Mouse (Mus musculus) kidney, embryonic 16.5 days (tissue): ENCODE measurements around the gene Abcf3. TPM values are rescaled to one million over a fixed set of nuclear protein-coding genes. Genes with fewer than 3 reads are reported as not detected.

Experiments
- ATAC-seq: fragments of 200-750 bp; cut with Nextera tagmentation; 2 replicates; pipeline ENCODE4 v1.8.0; 2017; ENCODE audit warnings: moderate TSS enrichment; ENCODE audit not compliant: low FRiP score, low TSS enrichment
- H3K27ac ChIP-seq: fragments of 300-500 bp; sonication (generic); 2 replicates; pipeline ENCODE4 v1.5.1; 2014; ENCODE audit warnings: low read length
- H3K27me3 ChIP-seq: fragments of 300-500 bp; sonication (generic); 2 replicates; pipeline ENCODE4 v1.6.1; 2014; ENCODE audit warnings: low read length, control low read depth, mixed read lengths; ENCODE audit not compliant: insufficient read depth
- H3K36me3 ChIP-seq: fragments of 300-500 bp; sonication (generic); 2 replicates; pipeline ENCODE4 v1.6.1; 2014; ENCODE audit warnings: low read length, control low read depth, mixed read lengths; ENCODE audit not compliant: insufficient read depth
- H3K4me1 ChIP-seq: fragments of 300-500 bp; sonication (generic); 2 replicates; pipeline ENCODE4 v1.6.1; 2014; ENCODE audit warnings: low read length, control low read depth, mixed read lengths; ENCODE audit not compliant: insufficient read depth
- H3K4me2 ChIP-seq: fragments of 300-500 bp; sonication (generic); replicated peaks from 2 replicates; pipeline ENCODE4 v1.6.1; 2014; ENCODE audit warnings: low read depth, low read length
- H3K4me3 ChIP-seq: fragments of 300-500 bp; sonication (generic); 2 replicates; pipeline ENCODE4 v1.5.1; 2014; ENCODE audit warnings: mild to moderate bottlenecking, low read length
- H3K9ac ChIP-seq: fragments of 300-500 bp; sonication (generic); replicated peaks from 2 replicates; pipeline ENCODE4 v1.6.1; 2014; ENCODE audit warnings: low read length
- H3K9me3 ChIP-seq: fragments of 300-500 bp; sonication (generic); 2 replicates; pipeline ENCODE4 v1.6.1; 2016; ENCODE audit warnings: low read length, control low read depth
- WGBS: fragments of 180-500 bp; shearing (Covaris S2); extraction: QIAGEN DNeasy Blood & Tissue Kit; methylation state at CpG from one replicate; pipeline ENCODE4 v1.1.7; 2014; 5-methylcytosine and 5-hydroxymethylcytosine counted together
- microRNA counts: library from miRNA; unstranded; fragments of <30 nt; microRNA quantifications from one replicate; lab custom pipeline; 2016
- microRNA-seq: library from miRNA; unstranded; fragments of <30 nt; microRNA quantifications from one replicate; pipeline ENCODE4, GENCODE M21; 2016
- polyA plus RNA-seq: library from polyadenylated mRNA; unstranded; fragments of >200 nt; fragmentation: Nextera tagmentation; extraction: Ambion mirVana; gene quantifications from 2 replicates; pipeline ENCODE4 v1.2.1, GENCODE M21; 2015

Gene Abcf3
- polyA plus RNA-seq, 1 experiment from 2014 or later, result 64.8 TPM

- peaks cover 10% of the 10 kb centered on the region for H3K4me1 ChIP-seq
- H3K9me3 ChIP-seq, result no peaks in the 10 kb centered on the region
- WGBS, result 0% methylated on average over 28 of the region's 28 CpGs
These were observed 62.4 kb downstream of the Abcf3 start for GRCm38 (mm10) chr16:20610501-20611356.

More at GRCm38 (mm10) chr16:20610501-20611356, 62.4 kb downstream of the Abcf3 start:
- Histone ChIP-seq H3K36me3 (peaks cover 10% of the 10 kb centered on the region), H3K4me3 (peak overlapping the region; percentile 90), H3K9ac (peak overlapping the region; percentile 91), H3K27ac (peak overlapping the region; percentile 86), H3K27me3 (no peaks in the 10 kb centered on the region), H3K4me2 (peak overlapping the region; percentile 90)
- ATAC-seq, result peak; percentile 60

MicroRNAs within 50 kb of the gene (microRNA counts, 519-probe panel; counts per million panel counts)
- microRNA mmu-miR-1224 (lab: Ali Mortazavi, UCI), result 3,411 counts per million, percentile 79 among the panel's probes with 10 or more counts

Small RNA genes within 50 kb of the gene (microRNA-seq; reads per million reads assigned to microRNA genes)
- gene Mir1224, result 0.95 reads per million

Other genes with a start within 250 kb of the Abcf3 start
- gene Parl, start 246.2 kb upstream of the Abcf3 start, polyA plus RNA-seq, result 86.1 and 91.2 TPM in 2 replicates
- not detected in 2 replicates for gene Cyp2ab1, start 223.2 kb upstream of the Abcf3 start, polyA plus RNA-seq
- 66.9 and 68.1 TPM in 2 replicates for gene Abcc5, start 122.2 kb upstream of the Abcf3 start, polyA plus RNA-seq
- gene Eif2b5, start 49.8 kb upstream of the Abcf3 start, polyA plus RNA-seq, result 119 and 121 TPM in 2 replicates
- gene Dvl3, start 31.6 kb upstream of the Abcf3 start, polyA plus RNA-seq, result 20.6 and 31.7 TPM in 2 replicates
- 691 and 699 TPM in 2 replicates for gene Ap2m1, start 13.1 kb upstream of the Abcf3 start, polyA plus RNA-seq
- 0.69 and 2.0 TPM in 2 replicates for gene Vwa5b2, start 40.9 kb downstream of the Abcf3 start, polyA plus RNA-seq
- gene Eef1akmt4, start 63.0 kb downstream of the Abcf3 start, polyA plus RNA-seq, result 33.3 and 37.4 TPM in 2 replicates
- gene Gm49333, start 63.0 kb downstream of the Abcf3 start, polyA plus RNA-seq, result not detected in 2 replicates
- gene Alg3, start 63.2 kb downstream of the Abcf3 start, polyA plus RNA-seq, result 44.7 and 49.5 TPM in 2 replicates
- 0.45 and 0.84 TPM in 2 replicates for gene Camk2n2, start 72.7 kb downstream of the Abcf3 start, polyA plus RNA-seq
- 3.5 and 3.6 TPM in 2 replicates for gene Ece2, start 81.3 kb downstream of the Abcf3 start, polyA plus RNA-seq
- gene Psmd2, start 103.1 kb downstream of the Abcf3 start, polyA plus RNA-seq, result 377 and 378 TPM in 2 replicates
- gene Eif4g1, start 119.7 kb downstream of the Abcf3 start, polyA plus RNA-seq, result 183 and 193 TPM in 2 replicates
- gene Fam131a, start 144.7 kb downstream of the Abcf3 start, polyA plus RNA-seq, result 7.6 and 8.0 TPM in 2 replicates
- 107 and 119 TPM in 2 replicates for gene Polr2h, start 169.1 kb downstream of the Abcf3 start, polyA plus RNA-seq
- gene Clcn2, start 169.2 kb downstream of the Abcf3 start, polyA plus RNA-seq, result 18.7 and 20.1 TPM in 2 replicates
- 5.4 and 5.9 TPM in 2 replicates for gene Chrd, start 184.6 kb downstream of the Abcf3 start, polyA plus RNA-seq
- 1.2 and 2.0 TPM in 2 replicates for gene Thpo, start 185.9 kb downstream of the Abcf3 start, polyA plus RNA-seq